Mouse (Mus musculus) intestine, postnatal 0 days (tissue): ENCODE results near the gene Gm20708. TPM values are rescaled to one million over a fixed set of nuclear protein-coding genes. Genes with fewer than 3 reads are reported as not detected.

Experiments
- ATAC-seq: fragments of 200-750 bp; cut with Nextera tagmentation; 2 replicates; pipeline ENCODE4 v1.8.0; 2017; ENCODE audit warnings: mild to moderate bottlenecking, moderate TSS enrichment, moderate library complexity
- H3K27ac ChIP-seq: fragments of 300-500 bp; sonication (generic); 2 replicates; pipeline ENCODE4 v1.5.1; 2014; ENCODE audit warnings: mild to moderate bottlenecking, low read depth, low read length, moderate library complexity
- H3K27me3 ChIP-seq: fragments of 300-500 bp; sonication (generic); replicated peaks from 2 replicates; pipeline ENCODE4 v1.6.1; 2014; ENCODE audit warnings: low read length, mixed read lengths; ENCODE audit not compliant: control insufficient read depth, insufficient read depth
- H3K36me3 ChIP-seq: fragments of 300-500 bp; sonication (generic); 2 replicates; pipeline ENCODE4 v1.6.1; 2014; ENCODE audit warnings: mild to moderate bottlenecking, moderate library complexity; ENCODE audit not compliant: control insufficient read depth, insufficient read depth
- H3K4me1 ChIP-seq: fragments of 300-500 bp; sonication (generic); replicated peaks from 2 replicates; pipeline ENCODE4 v1.6.1; 2014; ENCODE audit warnings: antibody characterized with exemption, low read length, mixed read lengths; ENCODE audit not compliant: control insufficient read depth, insufficient read depth
- H3K4me2 ChIP-seq: fragments of 300-500 bp; sonication (generic); replicated peaks from 2 replicates; pipeline ENCODE4 v1.6.1; 2014; ENCODE audit warnings: low read depth, mild to moderate bottlenecking, moderate library complexity
- H3K4me3 ChIP-seq: fragments of 300-500 bp; sonication (generic); 2 replicates; pipeline ENCODE4 v1.5.1; 2014; ENCODE audit warnings: low read depth, low read length
- H3K9ac ChIP-seq: fragments of 300-500 bp; sonication (generic); 2 replicates; pipeline ENCODE4 v1.6.1; 2014; ENCODE audit warnings: mild to moderate bottlenecking, low read depth, low read length
- H3K9me3 ChIP-seq: fragments of 300-500 bp; sonication (generic); 2 replicates; pipeline ENCODE4 v1.6.1; 2016; ENCODE audit warnings: mixed run types; ENCODE audit not compliant: control insufficient read depth
- CTCF ChIP-seq: sonication (generic); IDR thresholded peaks from 2 replicates; pipeline ENCODE4 v1.5.1; 2016; ENCODE audit warnings: low read depth, mild to moderate bottlenecking, control low read depth, antibody characterized with exemption, moderate library complexity
- WGBS: fragments of 180-500 bp; shearing (Covaris S2); extraction: QIAGEN DNeasy Blood & Tissue Kit; methylation state at CpG from one replicate; pipeline ENCODE4 v1.1.7; 2014; 5-methylcytosine and 5-hydroxymethylcytosine counted together
- polyA plus RNA-seq: library from polyadenylated mRNA; unstranded; fragments of >200 nt; fragmentation: Nextera tagmentation; extraction: Ambion mirVana; gene quantifications from 2 replicates; pipeline ENCODE4 v1.2.1, GENCODE M21; 2015

Gm20708 gene
- polyA plus RNA-seq, 1 experiment from 2014 or later: 0.29 TPM

GRCm38 (mm10) chr11:117840910-117841309, 31.4 kb downstream of the Gm20708 start:
- no peak overlapping the region for H3K4me3 ChIP-seq
- 36% methylated on average over 1 of the region's 1 CpGs for WGBS
- H3K9me3 ChIP-seq: no peaks in the 10 kb centered on the region
- no peaks in the 10 kb centered on the region for H3K27me3 ChIP-seq
- no peak for ATAC-seq
- TF ChIP-seq CTCF: no peak
- H3K27ac ChIP-seq: no peak overlapping the region
- no peak overlapping the region for H3K4me2 ChIP-seq
- H3K36me3 ChIP-seq: no peaks in the 10 kb centered on the region
- H3K9ac ChIP-seq: no peak overlapping the region
- H3K4me1 ChIP-seq: 0 out of 2 replicates have a peak, but pooled peaks cover 10% of the 10 kb centered on the region

GRCm38 (mm10) chr11:117843434-117843833, 34.0 kb downstream of the Gm20708 start:
- ATAC-seq: no peak
- no peak overlapping the region for H3K27ac ChIP-seq
- H3K36me3 ChIP-seq: no peaks in the 10 kb centered on the region
- H3K4me2 ChIP-seq: no peak overlapping the region
- no peaks in the 10 kb centered on the region for H3K27me3 ChIP-seq
- H3K4me1 ChIP-seq: peaks cover 6% of the 10 kb centered on the region; the same call in 1 of the 2 replicates
- H3K9me3 ChIP-seq: no peaks in the 10 kb centered on the region
- 90% methylated on average over 2 of the region's 2 CpGs for WGBS
- no peak overlapping the region for H3K9ac ChIP-seq
- TF ChIP-seq CTCF: no peak
- no peak overlapping the region for H3K4me3 ChIP-seq

GRCm38 (mm10) chr11:117844997-117845396, 35.5 kb downstream of the Gm20708 start:
- Histone ChIP-seq H3K9ac (no peak overlapping the region), H3K36me3 (no peaks in the 10 kb centered on the region), H3K9me3 (no peaks in the 10 kb centered on the region), H3K27ac (no peak overlapping the region), H3K4me2 (no peak overlapping the region), H3K27me3 (no peaks in the 10 kb centered on the region), H3K4me1 (peaks cover 4% of the 10 kb centered on the region; the same call in 1 of the 2 replicates), H3K4me3 (no peak overlapping the region)
- ATAC-seq: no peak
- 46% methylated on average over 2 of the region's 2 CpGs for WGBS
- no peak for TF ChIP-seq CTCF

- ATAC-seq: no peak
- no peak overlapping the region for H3K4me3 ChIP-seq
- no peak overlapping the region for H3K4me2 ChIP-seq
- no peak overlapping the region for H3K27ac ChIP-seq
- no peaks in the 10 kb centered on the region for H3K27me3 ChIP-seq
- TF ChIP-seq CTCF: no peak
- WGBS: 84% methylated on average over 2 of the region's 2 CpGs
- no peak overlapping the region for H3K9ac ChIP-seq
- no peaks in the 10 kb centered on the region for H3K9me3 ChIP-seq
- H3K4me1 ChIP-seq: peaks cover 5% of the 10 kb centered on the region; the same call in 1 of the 2 replicates
- H3K36me3 ChIP-seq: no peaks in the 10 kb centered on the region
Measured at GRCm38 (mm10) chr11:117845651-117846050, 36.2 kb downstream of the Gm20708 start.

GRCm38 (mm10) chr11:117846640-117847039, 37.2 kb downstream of the Gm20708 start:
- H3K27ac ChIP-seq: no peak overlapping the region
- peak; percentile 68 for ATAC-seq
- 22% methylated on average over 5 of the region's 5 CpGs for WGBS

GRCm38 (mm10) chr11:117847593-117848215, 38.2 kb downstream of the Gm20708 start:
- H3K27ac ChIP-seq: peak overlapping the region; percentile 96
- H3K4me3 ChIP-seq: no peak overlapping the region; the same call in 1 of the 2 replicates
- no peak for TF ChIP-seq CTCF
- 64% methylated on average over 7 of the region's 7 CpGs for WGBS
- peaks cover 5% of the 10 kb centered on the region; the same call in 1 of the 2 replicates for H3K4me1 ChIP-seq
- peaks cover 15% of the 10 kb centered on the region for H3K36me3 ChIP-seq
- no peak for ATAC-seq
- no peaks in the 10 kb centered on the region for H3K27me3 ChIP-seq
- peak overlapping the region; percentile 68 for H3K9ac ChIP-seq
- H3K9me3 ChIP-seq: no peaks in the 10 kb centered on the region
- peak overlapping the region; percentile 91 for H3K4me2 ChIP-seq

More at GRCm38 (mm10) chr11:117846640-117847039, 37.2 kb downstream of the Gm20708 start:
- Histone ChIP-seq H3K4me1 (peaks cover 5% of the 10 kb centered on the region; the same call in 1 of the 2 replicates), H3K9me3 (no peaks in the 10 kb centered on the region), H3K4me2 (no peak overlapping the region), H3K4me3 (no peak overlapping the region), H3K27me3 (no peaks in the 10 kb centered on the region), H3K9ac (no peak overlapping the region), H3K36me3 (0 out of 2 replicates have a peak, but pooled peaks cover 6% of the 10 kb centered on the region)
- peak; percentile 67 for TF ChIP-seq CTCF
